In genomic region chr13:60175490-60176135, GRCm38 (mm10) we compare ENCODE assay signal across 9 mouse cellular contexts. TPM values are rescaled to one million over a fixed set of nuclear protein-coding genes. Genes with fewer than 3 reads are reported as not detected.
DNase-seq lines count a peak whose midpoint lies in the region; ATAC-seq and TF ChIP-seq lines count a peak whose summit lies in the region.
"Had no signal": no experiment of that assay in that cellular context is flagged by ENCODE, and none has a peak within 500 bp of the region (broad histone marks: within the 10 kb centered on the region; RNA-seq: fewer than 3 reads in every experiment).

No protein-coding gene starts in this region.

- no peaks in the 10 kb centered on the region for H3K9me3 ChIP-seq in forebrain, embryonic 11.5 days (ENCODE audit: control insufficient read depth, low read length)
- no peaks in the 10 kb centered on the region for H3K9me3 ChIP-seq in hindbrain, embryonic 11.5 days (ENCODE audit: control insufficient read depth, low read length)
- no peaks in the 10 kb centered on the region for H3K9me3 ChIP-seq in limb, embryonic 11.5 days (ENCODE audit: control insufficient read depth, low read length)

- under 1% methylated on average over 59 of the region's 59 CpGs for WGBS in forebrain, embryonic 11.5 days
- WGBS in hindbrain, embryonic 11.5 days = under 1% methylated on average over 59 of the region's 59 CpGs
- WGBS in limb, embryonic 11.5 days = under 1% methylated on average over 59 of the region's 59 CpGs

- DNase-seq in layer of hippocampus, adult 2 months (ENCODE audit: low spot score in 2 of 2) = peak; percentile 5 to 35
- DNase-seq in layer of hippocampus, adult 11-12 months (ENCODE audit: low spot score) = no peak
- peak; percentile 47 for DNase-seq in ZHBTc4 (ENCODE audit: low read depth, low spot score)
- peak; percentile 81 for DNase-seq in forebrain, embryonic 11.5 days (ENCODE audit: low spot score)
- DNase-seq in hindbrain, embryonic 11.5 days (ENCODE audit: low spot score) = no peak
- peak; percentile 75 for DNase-seq in limb, embryonic 11.5 days (ENCODE audit: low spot score)
- DNase-seq in neural tube, embryonic 10.5 days (ENCODE audit: extremely low spot score, low spot score) = peak; percentile 78

- H3K4me1 ChIP-seq in forebrain, embryonic 11.5 days (replicated peaks; ENCODE audit: control insufficient read depth, insufficient read depth, low read length) = peaks cover 19% of the 10 kb centered on the region
- H3K4me1 ChIP-seq in hindbrain, embryonic 11.5 days (replicated peaks; ENCODE audit: control insufficient read depth, insufficient read depth, low read length) = 0 out of 2 replicates have a peak, but pooled peaks cover 6% of the 10 kb centered on the region
- peaks cover 20% of the 10 kb centered on the region for H3K4me1 ChIP-seq in limb, embryonic 11.5 days (ENCODE audit: control insufficient read depth, insufficient read depth, low read length)

- H3K27ac ChIP-seq in layer of hippocampus, adult 2 months = peak overlapping the region; percentile 78
- peak overlapping the region; percentile 99 for H3K27ac ChIP-seq in forebrain, embryonic 11.5 days (ENCODE audit: low read depth, low read length)
- peak overlapping the region; percentile 99 for H3K27ac ChIP-seq in hindbrain, embryonic 11.5 days (ENCODE audit: low read depth, low read length)
- peak overlapping the region; percentile 100 for H3K27ac ChIP-seq in limb, embryonic 11.5 days (replicated peaks; ENCODE audit: low read depth, low read length)

- H3K4me3 ChIP-seq in layer of hippocampus, adult 2 months = peak overlapping the region; percentile 71
- peak overlapping the region; percentile 92 for H3K4me3 ChIP-seq in forebrain, embryonic 11.5 days (ENCODE audit: low read depth, low read length)
- H3K4me3 ChIP-seq in hindbrain, embryonic 11.5 days (ENCODE audit: low read depth, low read length) = peak overlapping the region; percentile 91
- H3K4me3 ChIP-seq in limb, embryonic 11.5 days (ENCODE audit: low read depth, low read length) = peak overlapping the region; percentile 93

- peak overlapping the region; percentile 73 for H3K4me2 ChIP-seq in forebrain, embryonic 11.5 days (ENCODE audit: low read depth, low read length, severe bottlenecking)
- peak overlapping the region; percentile 82 for H3K4me2 ChIP-seq in hindbrain, embryonic 11.5 days (replicated peaks; ENCODE audit: low read depth, low read length)
- peak overlapping the region; percentile 64 for H3K4me2 ChIP-seq in limb, embryonic 11.5 days (ENCODE audit: low read depth, severe bottlenecking)

- H3K9ac ChIP-seq in forebrain, embryonic 11.5 days (ENCODE audit: low read length) = peak overlapping the region; percentile 99
- peak overlapping the region; percentile 98 for H3K9ac ChIP-seq in hindbrain, embryonic 11.5 days (ENCODE audit: low read depth, low read length)
- peak overlapping the region; percentile 100 for H3K9ac ChIP-seq in limb, embryonic 11.5 days (ENCODE audit: low read length)

- no peaks in the 10 kb centered on the region for H3K36me3 ChIP-seq in forebrain, embryonic 11.5 days (ENCODE audit: control insufficient read depth, insufficient read depth, low read length)
- no peaks in the 10 kb centered on the region for H3K36me3 ChIP-seq in hindbrain, embryonic 11.5 days (ENCODE audit: control insufficient read depth, insufficient read depth, low read length)
- no peaks in the 10 kb centered on the region for H3K36me3 ChIP-seq in limb, embryonic 11.5 days (ENCODE audit: control insufficient read depth, insufficient read depth, low read length)

- H3K27me3 ChIP-seq in forebrain, embryonic 11.5 days (ENCODE audit: control insufficient read depth, insufficient read depth, low read length) = peaks cover 2% of the 10 kb centered on the region
- H3K27me3 ChIP-seq in hindbrain, embryonic 11.5 days (ENCODE audit: control insufficient read depth, insufficient read depth, low read length) = no peaks in the 10 kb centered on the region; the same call in 1 of the 2 replicates
- H3K27me3 ChIP-seq in limb, embryonic 11.5 days (ENCODE audit: control insufficient read depth, insufficient read depth, low read length) = no peaks in the 10 kb centered on the region
- H3K27me3 ChIP-seq: Patski had no signal

- ATAC-seq in forebrain, embryonic 11.5 days (replicated peaks; ENCODE audit: low FRiP score) = no peak
- no peak for ATAC-seq in hindbrain, embryonic 11.5 days (ENCODE audit: low FRiP score)
- ATAC-seq in limb, embryonic 11.5 days (ENCODE audit: insufficient number of reproducible peaks, low FRiP score, low TSS enrichment, low read depth) = no peak
- no peak for ATAC-seq in CD4-positive, CD25-positive, alpha-beta regulatory T cell, adult 4 months

- TF ChIP-seq CTCF in layer of hippocampus, adult 2 months (conservative IDR thresholded peaks at IDR 0.05) = peak; percentile 19; the same call in 1 of the 2 replicates

RNA-seq across cellular contexts. Expression of gene Gas1, which starts 1.6 kb away (rescaled TPM):
- total RNA-seq in layer of hippocampus, adult 2 months (2021) = 10 to 100 TPM in 1 of 2 experiments, 1 to 10 TPM in 1; 9.1 to 10.5 TPM
- 185 and 192 TPM in 2 replicates for polyA plus RNA-seq in forebrain, embryonic 11.5 days (2014; fragmentation: Nextera tagmentation; extraction: Ambion mirVana)
- 106 and 124 TPM in 2 replicates for polyA plus RNA-seq in hindbrain, embryonic 11.5 days (2014; fragmentation: Nextera tagmentation; extraction: Ambion mirVana)
- polyA plus RNA-seq in limb, embryonic 11.5 days (2014; fragmentation: Nextera tagmentation; extraction: Ambion mirVana) = 188 and 201 TPM in 2 replicates
- polyA plus RNA-seq in CD4-positive, CD25-positive, alpha-beta regulatory T cell, adult 4 months (2017; shearing (Covaris generic)) = not detected

Comparison
In these comparisons a context has a peak if more than half of its experiments do, and no peak if none do; other contexts are left out.
1. DNase-seq: peak in layer of hippocampus, adult 2 months (2 of 2), ZHBTc4 (single experiment), forebrain, embryonic 11.5 days (single experiment), limb, embryonic 11.5 days (single experiment) and neural tube, embryonic 10.5 days (single experiment); none in layer of hippocampus, adult 11-12 months (single experiment) and hindbrain, embryonic 11.5 days (single experiment).
2. RNA of gene Gas1, which starts 1.6 kb away (polyA plus RNA-seq): 188 to 201 TPM in limb, embryonic 11.5 days, 185 to 192 TPM in forebrain, embryonic 11.5 days and 106 to 124 TPM in hindbrain, embryonic 11.5 days; not detected in CD4-positive, CD25-positive, alpha-beta regulatory T cell, adult 4 months; every median in the first group is over 100 times any median in the second.
3. Peak in every context shown above with its lines, with median percentiles within 50 percentile points of each other: H3K27ac ChIP-seq, H3K4me3 ChIP-seq, H3K4me2 ChIP-seq and H3K9ac ChIP-seq.